Mouse (Mus musculus): ENCODE measurements around the gene Olfr17.
"Not testable (repeated sequence)": the region's sequence is repeated elsewhere in the genome, so short reads cannot be mapped to it uniquely, and the experiment has no call there.

Olfr17 gene

DNA sequence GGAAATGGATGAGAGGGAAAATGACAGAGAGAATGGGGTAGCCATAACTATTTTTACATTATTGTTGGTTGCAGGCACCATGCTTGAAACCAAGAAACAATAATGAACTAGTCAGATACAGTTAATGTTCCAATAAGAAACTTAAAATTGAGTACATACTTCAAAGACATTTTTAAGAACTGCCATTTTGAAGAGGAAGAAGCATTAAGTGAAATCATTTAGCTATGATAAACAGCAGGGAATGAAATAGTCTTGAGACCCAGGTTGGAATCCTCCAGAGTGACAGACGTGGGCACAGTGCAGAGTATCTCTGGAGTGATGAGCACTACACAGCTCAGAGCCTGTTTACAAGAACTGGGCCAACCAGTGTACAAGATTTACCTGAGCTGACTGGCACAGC, at the start of gene Olfr17:
Olfr17 (plus strand) TSS at position 301 of the 400 bp plus-strand sequence.
- no peak for DNase-seq (ENCODE audit: low read depth, low spot score)

DNA sequence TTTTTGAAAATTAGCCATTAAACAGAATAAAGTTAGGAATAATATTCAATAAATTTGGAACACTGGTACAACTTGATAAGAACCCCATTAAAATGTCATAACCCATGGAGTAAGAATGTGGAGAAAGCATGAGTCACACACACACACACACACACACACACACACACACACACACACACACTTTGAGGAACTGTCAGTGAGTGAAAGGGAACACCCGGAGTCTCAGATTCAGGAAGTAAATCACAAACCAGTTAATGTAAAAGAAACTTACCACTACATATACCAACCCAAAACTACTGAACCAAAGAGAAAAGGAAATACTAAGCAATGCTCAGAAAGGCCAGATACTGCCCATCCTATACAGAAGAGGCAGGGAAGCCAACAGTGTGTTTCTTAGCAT, 48.6 kb upstream of the Olfr17 start:
- DNase-seq (ENCODE audit: low read depth, low spot score) = no peak

DNA sequence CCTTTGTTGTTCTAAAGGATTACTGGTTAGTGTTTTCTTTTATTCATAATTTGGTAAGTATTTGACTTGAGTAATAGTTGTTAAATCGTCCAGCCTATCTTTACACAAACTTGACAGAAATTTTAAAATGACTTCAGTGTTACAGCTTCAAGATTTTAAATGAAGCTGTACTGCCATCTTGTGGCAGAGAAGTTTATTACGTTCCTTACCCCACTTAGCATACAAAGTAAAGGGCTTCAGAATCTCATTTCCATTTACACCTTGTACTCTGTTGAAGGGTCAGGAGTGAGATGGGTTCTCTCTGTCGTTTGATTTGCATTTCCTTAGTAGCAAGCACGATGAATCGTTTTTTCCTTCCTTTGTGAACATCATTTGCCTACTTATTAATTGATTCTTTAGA, 47.2 kb upstream of the Olfr17 start:
- DNase-seq (ENCODE audit: low read depth, low spot score) = no peak

DNA sequence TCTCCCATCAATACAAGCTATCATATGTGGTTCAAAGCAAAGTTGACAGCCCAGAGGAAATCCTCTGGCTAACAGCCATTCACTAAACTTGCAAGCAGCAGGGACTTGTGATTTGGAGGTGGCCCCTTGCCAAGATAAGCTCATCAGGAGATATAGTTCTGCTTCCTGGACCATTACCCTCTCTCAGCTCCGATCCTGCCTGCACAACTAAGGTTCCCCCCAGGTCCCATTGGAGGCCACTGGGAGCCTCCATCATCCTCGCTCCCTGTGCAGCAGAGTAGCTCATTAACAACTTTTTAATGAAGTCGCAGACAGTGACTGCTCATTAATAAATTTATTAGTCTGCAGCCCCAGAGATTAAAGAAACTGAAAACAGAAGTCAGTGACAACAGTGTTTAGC, 45.4 kb upstream of the Olfr17 start:
- DNase-seq (ENCODE audit: low read depth, low spot score) = no peak

DNA sequence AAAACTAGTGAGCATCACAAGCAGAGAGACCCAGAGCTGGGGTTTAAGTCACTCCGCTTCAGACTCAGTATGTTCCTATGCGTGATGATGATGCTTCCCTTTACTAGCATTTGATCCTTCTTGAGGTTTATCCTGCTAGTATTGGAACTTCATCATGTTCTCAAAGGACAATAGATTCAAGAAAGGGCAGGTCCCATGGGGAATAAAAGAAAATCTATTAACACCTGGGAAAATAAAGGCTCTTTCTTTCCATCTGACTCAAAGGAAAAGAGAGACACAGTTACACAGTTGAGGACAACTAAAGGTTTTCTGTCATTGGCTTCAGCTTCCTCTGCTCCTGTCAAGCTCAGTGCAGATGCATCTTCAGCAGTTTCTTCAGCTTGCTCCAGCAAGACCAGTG, 22.3 kb upstream of the Olfr17 start, which contains the start of gene Olfr714:
Olfr714 (plus strand) TSS at position 301 of the 400 bp plus-strand sequence.
- DNase-seq (ENCODE audit: low read depth, low spot score) = no peak

DNA sequence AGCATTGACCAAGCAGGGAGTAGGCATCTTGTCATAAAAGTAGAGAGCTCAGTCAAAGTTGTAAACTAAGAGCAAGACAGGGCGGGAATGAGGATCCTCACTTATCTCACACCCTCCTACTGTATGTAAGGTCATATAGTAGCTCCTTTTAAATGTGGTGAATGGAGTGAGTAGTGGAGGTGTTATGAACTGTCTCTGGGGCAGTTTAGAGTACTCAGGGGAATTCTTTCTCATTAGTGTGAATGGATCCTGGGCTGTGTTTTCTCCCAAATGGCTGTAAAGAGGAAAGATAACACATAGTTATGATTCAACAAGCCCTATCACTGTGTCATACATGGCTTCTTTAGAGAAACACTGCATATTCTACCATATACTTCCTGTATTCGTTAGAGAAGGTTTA, 17.2 kb downstream of the Olfr17 start, which contains the start of gene Olfr715b:
Olfr715b (minus strand) TSS at position 101 of the 400 bp plus-strand sequence.
- not testable (repeated sequence) for DNase-seq (ENCODE audit: low read depth, low spot score)

DNA sequence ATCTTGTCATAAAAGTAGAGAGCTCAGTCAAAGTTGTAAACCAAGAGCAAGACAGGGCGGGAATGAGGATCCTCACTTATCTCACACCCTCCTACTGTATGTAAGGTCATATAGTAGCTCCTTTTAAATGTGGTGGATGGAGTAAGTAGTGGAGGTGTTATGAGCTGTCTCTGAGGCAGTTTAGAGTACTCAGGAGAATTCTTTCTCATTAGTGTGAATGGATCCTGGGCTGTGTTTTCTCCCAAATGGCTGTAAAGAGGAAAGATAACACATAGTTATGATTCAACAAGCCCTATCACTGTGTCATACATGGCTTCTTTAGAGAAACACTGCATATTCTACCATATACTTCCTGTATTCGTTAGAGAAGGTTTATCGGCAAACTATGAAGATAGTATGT, 38.0 kb downstream of the Olfr17 start, which contains the start of gene Olfr715:
Olfr715 (minus strand) TSS at position 101 of the 400 bp plus-strand sequence.
- not testable (repeated sequence) for DNase-seq (ENCODE audit: low read depth, low spot score)

DNA sequence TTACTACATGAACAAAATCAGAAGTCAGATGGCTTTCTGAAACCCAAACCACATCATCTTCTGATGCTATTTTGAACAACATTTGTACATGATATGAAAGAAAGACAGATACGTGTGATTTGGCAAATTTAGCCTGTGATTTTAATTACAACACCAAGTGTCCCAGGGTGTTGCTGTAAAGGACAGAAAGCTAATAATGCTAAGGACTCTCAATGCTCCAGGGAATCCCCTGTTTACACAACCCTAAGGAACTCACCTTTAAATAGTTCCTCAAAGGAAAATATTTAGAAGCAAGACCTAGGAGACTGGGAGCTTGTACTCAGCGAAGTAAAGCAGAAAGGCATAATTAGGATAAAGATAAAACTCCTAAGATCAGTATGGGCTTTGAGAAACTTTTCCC, 45.0 kb downstream of the Olfr17 start, which contains the start of gene Olfr716:
Olfr716 (plus strand) TSS at position 301 of the 400 bp plus-strand sequence.
- not testable (repeated sequence) for DNase-seq (ENCODE audit: low read depth, low spot score)

Data from skeletal muscle tissue, adult 2 months (tissue).